Mouse (Mus musculus): Measurements from ENCODE around the gene Trim65. TPM values are rescaled to one million over a fixed set of nuclear protein-coding genes. Genes with fewer than 3 reads are reported as not detected.
A peak's percentile ranks its signal among the peaks of the same experiment; 100 is the strongest.
"Not testable (repeated sequence)": the region's sequence is repeated elsewhere in the genome, so short reads cannot be mapped to it uniquely, and the experiment has no call there.

The Trim65 gene
- polyA plus RNA-seq, 1 experiment from 2014 or later, result 14.3 TPM

DNA sequence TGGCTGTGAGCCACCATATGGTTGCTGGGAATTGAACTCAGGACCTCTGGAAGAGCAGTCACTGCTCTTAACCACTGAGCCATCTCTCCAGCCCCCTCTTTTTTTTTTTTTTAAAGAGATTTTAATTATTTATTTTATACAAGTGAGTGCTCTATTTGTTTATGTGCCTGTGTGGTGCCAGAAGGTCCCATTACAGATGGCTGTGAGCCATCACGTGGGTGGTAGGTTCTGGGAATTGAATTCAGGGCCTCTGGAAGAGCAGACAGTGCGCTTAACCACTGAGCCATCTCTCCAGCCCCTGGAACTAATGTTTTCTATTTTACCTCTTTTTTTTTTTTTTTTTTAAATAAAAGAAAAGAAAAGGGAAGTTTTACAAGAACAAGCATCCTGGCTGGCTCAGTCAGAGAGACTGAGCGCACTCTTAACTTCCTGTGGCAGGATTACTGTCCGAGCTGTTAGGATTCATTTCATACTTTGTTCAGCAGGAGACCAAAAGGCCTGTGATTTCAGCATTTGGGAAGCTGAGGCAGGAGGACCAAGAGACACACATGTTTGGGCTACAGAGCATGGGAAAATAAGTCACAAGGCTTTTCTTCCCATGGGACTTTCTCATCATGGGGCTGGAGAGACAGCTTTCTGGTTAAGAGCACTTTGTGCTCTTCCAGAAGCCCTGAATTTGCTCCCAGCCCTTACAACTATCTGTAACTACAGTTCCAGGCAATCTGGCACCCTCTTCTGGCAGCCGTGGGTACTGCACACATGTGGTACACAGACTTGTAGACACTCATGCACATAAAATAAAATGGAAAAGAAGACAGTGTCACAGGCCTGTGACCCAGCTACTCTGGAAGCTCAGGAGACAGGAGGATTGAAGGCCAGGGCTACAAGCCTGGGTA, 34.5 kb downstream of the Trim65 start:
- H3K79me2 ChIP-seq (ENCODE audit: inconsistent target), result no peaks in the 10 kb centered on the region
- 34% methylated on average over 5 of the region's 5 CpGs for WGBS (ENCODE audit: missing documents)
- no peak overlapping the region for H3K4me3 ChIP-seq (ENCODE audit: inconsistent target)
- peak overlapping the region; percentile 74 for H3K27ac ChIP-seq
- H3K36me3 ChIP-seq (ENCODE audit: inconsistent target), result no peaks in the 10 kb centered on the region

DNA sequence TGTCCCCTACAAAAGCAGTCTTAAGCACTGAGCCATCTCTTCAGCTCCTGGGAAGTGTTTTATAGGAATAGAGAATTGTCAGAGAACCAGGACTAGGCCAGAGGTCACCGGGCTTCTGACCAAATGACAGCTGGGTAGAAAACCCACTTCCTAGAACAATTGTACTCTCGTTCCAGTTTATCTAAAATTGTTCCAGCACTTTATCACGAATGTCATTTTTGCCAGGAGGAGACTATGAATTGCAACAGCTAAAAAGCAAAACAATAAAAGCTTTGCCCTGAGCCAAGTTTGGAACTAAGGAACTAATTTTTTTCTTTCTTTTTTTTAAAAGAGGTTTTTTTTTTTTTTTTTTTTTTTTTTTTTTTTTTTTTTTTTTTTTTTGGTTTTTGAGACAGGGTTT, 35.4 kb downstream of the Trim65 start:
- no peaks in the 10 kb centered on the region for H3K36me3 ChIP-seq (ENCODE audit: inconsistent target)
- whole genome bisulfite sequencing (ENCODE audit: missing documents), result 15% methylated on average over 3 of the region's 3 CpGs
- no peaks in the 10 kb centered on the region for H3K79me2 ChIP-seq (ENCODE audit: inconsistent target)
- H3K4me3 ChIP-seq (ENCODE audit: inconsistent target), result no peak overlapping the region
- H3K27ac ChIP-seq, result peak overlapping the region; percentile 82

DNA sequence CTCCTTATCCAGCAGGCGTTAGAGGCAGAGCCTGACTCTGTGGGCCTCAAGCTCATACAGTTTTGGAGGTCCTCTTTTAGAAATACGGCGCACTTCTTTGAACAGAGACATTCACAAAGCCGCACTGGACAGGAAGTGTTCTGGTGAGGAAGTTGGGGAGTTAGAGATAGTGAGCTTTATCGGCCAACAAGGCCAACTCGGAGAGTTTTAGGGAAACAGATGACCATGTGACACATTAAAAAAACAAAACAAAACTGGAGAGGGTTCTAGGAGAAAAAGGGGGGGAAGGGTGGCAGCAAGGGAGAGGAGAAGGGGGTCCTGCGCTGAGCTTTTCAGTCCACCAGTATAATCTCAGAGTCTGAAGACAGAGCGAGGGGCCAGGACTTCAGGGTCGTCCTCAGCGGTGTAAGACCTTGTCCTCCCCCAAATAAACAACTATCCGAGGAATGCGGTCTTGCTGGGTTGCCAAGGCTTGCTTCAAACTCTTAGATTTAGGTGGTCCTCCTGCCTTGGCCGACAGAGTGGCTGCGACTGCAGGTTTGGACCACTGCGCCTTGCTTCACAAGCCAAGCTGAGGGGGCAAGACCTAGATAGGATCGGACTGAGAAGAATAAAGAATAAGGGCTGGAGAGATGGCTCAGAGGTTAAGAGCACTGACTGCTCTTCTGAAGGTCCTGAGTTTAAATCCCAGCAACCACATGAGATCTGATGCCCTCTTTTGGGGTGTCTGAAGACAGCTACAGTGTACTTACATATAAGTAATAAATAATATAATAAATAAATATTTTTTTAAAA, 37.0 kb downstream of the Trim65 start:
- no peak overlapping the region for H3K4me3 ChIP-seq (ENCODE audit: inconsistent target)
- no peaks in the 10 kb centered on the region for H3K36me3 ChIP-seq (ENCODE audit: inconsistent target)
- no peaks in the 10 kb centered on the region for H3K79me2 ChIP-seq (ENCODE audit: inconsistent target)
- H3K27ac ChIP-seq, result peak overlapping the region; percentile 82
- 16% methylated on average over 16 of the region's 16 CpGs for WGBS (ENCODE audit: missing documents)

DNA sequence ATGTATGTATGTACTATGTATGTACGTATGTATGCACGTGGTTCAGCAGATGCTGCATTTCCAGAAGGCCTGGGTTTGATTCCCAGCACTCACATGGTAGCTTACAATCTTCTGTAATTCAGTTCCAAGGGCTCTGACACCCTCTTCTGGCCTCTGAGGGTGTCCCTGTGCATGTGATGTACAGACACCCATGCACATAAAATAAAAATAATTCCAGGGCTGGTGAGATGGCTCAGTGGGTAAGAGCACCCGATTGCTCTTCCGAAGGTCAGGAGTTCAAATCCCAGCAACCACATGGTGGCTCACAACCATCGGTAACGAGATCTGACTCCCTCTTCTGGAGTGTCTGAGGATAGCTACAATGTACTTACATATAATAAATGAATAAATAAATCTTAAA, 38.0 kb downstream of the Trim65 start:
- 84% methylated on average over 6 of the region's 6 CpGs for WGBS (ENCODE audit: missing documents)
- not testable (repeated sequence) for H3K36me3 ChIP-seq (ENCODE audit: inconsistent target); H3K4me3 ChIP-seq (ENCODE audit: inconsistent target); H3K79me2 ChIP-seq (ENCODE audit: inconsistent target)
- H3K27ac ChIP-seq, result peak overlapping the region; percentile 82; the same call in 1 of the 2 replicates

DNA sequence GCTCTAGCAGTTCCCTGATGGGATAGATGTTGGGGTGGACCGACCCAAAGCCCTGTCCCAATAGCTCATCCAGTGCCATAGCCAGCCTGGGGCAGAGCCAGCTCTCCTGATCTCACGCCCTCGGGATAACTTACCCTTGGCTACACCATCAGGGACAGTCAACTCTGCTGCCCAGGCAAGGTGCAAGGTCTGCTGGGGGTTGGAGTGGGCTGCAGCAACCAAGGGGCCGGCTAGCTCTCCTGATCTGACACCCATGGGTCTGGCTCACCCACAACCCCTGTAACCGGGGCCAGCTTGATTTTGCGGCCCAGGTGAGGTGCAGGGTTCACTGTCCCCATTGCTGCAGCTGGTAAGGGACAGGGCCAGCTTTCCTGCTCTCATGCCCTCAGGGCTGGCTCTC, 39.3 kb downstream of the Trim65 start:
- Histone ChIP-seq H3K27ac (no peak overlapping the region), H3K4me3 (ENCODE audit: inconsistent target) (no peak overlapping the region), H3K36me3 (ENCODE audit: inconsistent target) (no peaks in the 10 kb centered on the region), H3K79me2 (ENCODE audit: inconsistent target) (peaks cover under 1% of the 10 kb centered on the region; the same call in 1 of the 2 replicates)
- WGBS (ENCODE audit: missing documents), result 82% methylated on average over 6 of the region's 6 CpGs

DNA sequence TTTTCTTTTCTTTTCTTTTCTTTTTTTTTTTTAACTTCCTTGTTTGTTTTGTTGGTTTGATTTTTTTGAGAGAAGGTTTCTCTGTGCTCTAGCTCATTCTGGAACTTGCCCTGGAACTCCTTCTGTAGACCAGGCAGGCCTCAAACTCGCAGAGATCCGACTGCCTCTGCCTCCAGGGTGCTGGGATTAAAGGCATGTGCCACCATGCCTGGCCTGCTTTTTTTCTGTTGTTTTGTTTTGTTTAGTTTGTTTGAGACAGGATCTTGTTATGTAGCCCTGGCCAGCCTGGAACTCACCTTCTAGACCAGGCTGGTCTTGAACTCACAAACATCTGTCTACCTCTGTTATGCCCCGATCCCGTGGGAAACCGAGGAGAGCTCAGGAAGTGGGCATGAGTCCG, 41.4 kb downstream of the Trim65 start:
- H3K27ac ChIP-seq, result no peak overlapping the region
- peaks cover 21% of the 10 kb centered on the region for H3K79me2 ChIP-seq (ENCODE audit: inconsistent target)
- H3K36me3 ChIP-seq (ENCODE audit: inconsistent target), result no peaks in the 10 kb centered on the region
- 92% methylated on average over 6 of the region's 6 CpGs for WGBS (ENCODE audit: missing documents)
- no peak overlapping the region for H3K4me3 ChIP-seq (ENCODE audit: inconsistent target)

DNA sequence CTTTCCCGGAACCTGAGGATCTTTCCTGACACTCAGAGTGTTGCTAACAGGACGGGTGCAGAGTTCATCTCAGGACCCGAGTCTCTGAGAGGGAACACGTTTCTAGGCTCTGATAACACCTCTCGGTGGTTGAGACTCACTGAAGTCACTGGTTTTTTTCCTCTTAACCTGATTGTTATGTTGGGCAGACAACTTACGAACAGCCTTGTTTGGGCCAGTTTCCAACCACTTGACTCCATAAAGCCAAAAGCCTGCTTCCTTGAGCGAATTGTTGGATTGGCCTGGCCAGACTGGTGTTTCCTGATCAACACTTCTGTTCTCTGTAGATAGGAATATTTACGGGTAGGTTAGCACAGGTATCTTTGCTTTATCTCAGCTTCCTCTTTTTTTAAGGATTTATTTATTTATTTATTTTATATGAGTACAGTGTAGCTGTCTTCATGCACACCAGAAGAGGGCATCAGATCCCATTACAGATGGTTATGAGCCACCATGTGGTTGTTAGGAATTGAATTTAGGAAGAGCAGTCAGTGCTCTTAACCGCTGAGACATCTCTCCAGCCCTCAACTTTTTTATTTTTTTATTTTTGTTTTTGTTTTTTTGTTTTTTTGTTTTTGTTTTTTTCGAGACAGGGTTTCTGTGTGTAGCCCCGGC, 42.1 kb downstream of the Trim65 start:
- Histone ChIP-seq H3K36me3 (ENCODE audit: inconsistent target) (peaks cover 6% of the 10 kb centered on the region; the same call in 1 of the 2 replicates), H3K4me3 (ENCODE audit: inconsistent target) (no peak overlapping the region), H3K79me2 (ENCODE audit: inconsistent target) (peaks cover 28% of the 10 kb centered on the region), H3K27ac (no peak overlapping the region)
- WGBS (ENCODE audit: missing documents), result 49% methylated on average over 10 of the region's 11 CpGs

DNA sequence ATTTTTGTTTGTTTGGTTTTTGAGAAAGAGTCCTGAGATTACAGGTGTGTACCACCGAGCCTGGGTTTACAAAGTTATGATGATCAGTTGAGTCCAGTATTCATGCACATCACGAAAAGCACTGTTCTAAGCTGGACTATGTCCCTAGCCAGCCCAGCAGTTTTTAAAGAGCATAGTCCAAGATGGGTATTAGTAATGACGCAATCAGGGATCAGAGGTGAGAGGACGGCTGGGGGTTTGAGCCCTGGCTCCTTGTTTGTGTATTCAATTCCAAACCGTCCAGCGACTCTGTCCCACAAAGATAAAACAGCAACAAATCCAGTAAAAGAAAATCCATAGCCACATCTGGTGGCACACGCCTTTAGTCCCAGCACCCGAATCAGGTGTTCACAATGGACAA, 42.7 kb downstream of the Trim65 start:
- Histone ChIP-seq H3K4me3 (ENCODE audit: inconsistent target) (0 out of 2 replicates have a peak overlapping the region, but pooled peaks have one; percentile 60), H3K27ac (no peak overlapping the region), H3K36me3 (ENCODE audit: inconsistent target) (peaks cover 12% of the 10 kb centered on the region), H3K79me2 (ENCODE audit: inconsistent target) (peaks cover 35% of the 10 kb centered on the region)
- 70% methylated on average over 8 of the region's 8 CpGs for WGBS (ENCODE audit: missing documents)

DNA sequence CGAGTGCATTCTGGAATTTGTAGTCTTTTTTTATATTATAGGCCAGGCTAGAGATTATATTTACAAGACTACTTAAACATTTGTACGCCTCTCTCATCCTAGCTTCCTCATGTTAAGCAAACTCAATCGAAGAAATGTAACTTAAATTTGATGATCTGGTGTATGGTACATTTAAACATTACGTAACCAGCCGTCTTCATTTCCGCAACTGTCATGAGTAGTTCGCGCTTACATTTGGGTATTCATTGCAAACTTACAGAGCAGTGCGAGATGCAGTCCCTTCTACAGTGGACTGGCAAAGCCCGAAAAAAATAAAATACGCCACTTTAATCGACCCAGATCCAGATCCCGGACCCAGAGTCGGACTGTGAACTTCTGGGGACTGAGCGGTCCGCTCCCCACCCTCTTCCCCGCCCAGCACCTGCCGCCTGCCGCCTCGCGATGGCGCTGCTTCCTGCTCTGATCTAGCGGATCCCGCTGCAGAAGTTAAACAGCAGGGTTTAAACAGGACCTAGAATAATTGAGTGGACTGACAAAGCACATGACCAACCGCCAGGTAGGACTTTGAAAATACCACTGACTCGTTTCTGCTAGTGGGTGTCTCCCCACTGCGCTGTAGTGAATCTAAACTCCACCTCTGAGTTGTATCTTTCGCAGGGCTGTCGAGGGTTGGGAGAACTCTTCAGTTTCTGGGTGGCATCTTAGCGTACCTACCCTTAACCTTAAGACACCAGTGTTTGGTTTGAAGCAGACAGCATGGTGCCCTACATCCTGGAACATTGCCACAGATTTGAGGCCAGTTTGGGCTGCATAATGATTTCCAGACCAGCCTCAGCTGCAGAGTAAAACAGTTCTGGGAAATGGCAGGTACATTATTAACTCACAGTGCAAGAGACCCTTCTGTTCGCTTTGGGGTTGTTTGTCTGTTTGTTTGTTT, 43.5 kb downstream of the Trim65 start:
- under 1% methylated on average over 29 of the region's 31 CpGs for WGBS (ENCODE audit: missing documents)
- Histone ChIP-seq H3K27ac (peak overlapping the region; percentile 86), H3K79me2 (ENCODE audit: inconsistent target) (peaks cover 42% of the 10 kb centered on the region), H3K4me3 (ENCODE audit: inconsistent target) (peak overlapping the region; percentile 60), H3K36me3 (ENCODE audit: inconsistent target) (peaks cover 18% of the 10 kb centered on the region)

DNA sequence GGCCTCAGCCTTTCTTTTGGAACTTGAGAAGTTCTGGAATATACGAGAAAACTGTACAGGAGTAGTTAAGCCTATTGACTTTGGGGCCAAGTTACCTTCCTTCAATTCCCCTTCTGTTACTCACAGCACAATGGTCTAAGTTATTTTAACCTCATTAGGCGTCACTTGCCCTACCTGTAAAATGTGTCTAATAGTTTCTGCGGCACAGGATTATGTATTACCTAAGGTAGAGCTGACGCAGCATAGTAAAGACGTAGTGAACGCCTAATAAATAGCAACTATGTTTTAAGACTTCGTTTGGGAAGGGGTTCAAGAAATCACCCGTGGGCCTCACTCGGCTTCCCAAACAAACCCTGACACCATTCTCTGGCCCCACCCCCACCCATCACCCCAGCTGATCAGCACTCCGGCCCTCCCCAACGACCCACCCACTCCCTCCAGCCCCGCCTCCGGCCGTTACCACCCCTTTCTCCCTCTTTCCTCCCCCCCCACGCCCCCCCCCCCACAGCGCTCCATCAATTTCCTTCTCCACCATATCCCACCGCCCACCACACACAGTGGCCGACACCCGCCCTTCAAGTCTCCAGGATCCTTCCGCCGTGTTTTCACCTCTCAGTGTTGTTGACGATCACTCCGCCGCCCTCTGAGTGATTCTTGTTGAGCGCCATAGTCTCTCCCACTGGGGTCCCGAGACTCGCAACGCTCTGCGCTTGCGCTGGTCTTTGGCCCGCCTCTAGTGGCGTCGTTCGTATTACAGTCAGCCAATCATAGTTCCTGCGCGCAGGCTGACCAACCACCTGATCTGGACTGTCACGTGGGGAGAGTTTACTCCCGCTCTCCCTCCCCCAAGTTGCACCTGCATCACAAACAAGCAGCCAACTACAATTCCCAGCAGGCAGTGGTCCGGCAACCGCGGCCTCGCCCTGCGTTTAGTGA, 44.4 kb downstream of the Trim65 start, which contains the start of gene Wbp2:
TSS of gene Wbp2 (minus strand) at position 738 of the 936 bp plus-strand sequence.
- Histone ChIP-seq H3K27ac (peak within 1 kb of the TSS; percentile 86), H3K79me2 (ENCODE audit: inconsistent target) (peaks cover 51% of the 10 kb centered on the region), H3K36me3 (ENCODE audit: inconsistent target) (peaks cover 27% of the 10 kb centered on the region), H3K4me3 (ENCODE audit: inconsistent target) (peak within 1 kb of the TSS; percentile 60)
- 3% methylated on average over 36 of the region's 43 CpGs for WGBS (ENCODE audit: missing documents)

DNA sequence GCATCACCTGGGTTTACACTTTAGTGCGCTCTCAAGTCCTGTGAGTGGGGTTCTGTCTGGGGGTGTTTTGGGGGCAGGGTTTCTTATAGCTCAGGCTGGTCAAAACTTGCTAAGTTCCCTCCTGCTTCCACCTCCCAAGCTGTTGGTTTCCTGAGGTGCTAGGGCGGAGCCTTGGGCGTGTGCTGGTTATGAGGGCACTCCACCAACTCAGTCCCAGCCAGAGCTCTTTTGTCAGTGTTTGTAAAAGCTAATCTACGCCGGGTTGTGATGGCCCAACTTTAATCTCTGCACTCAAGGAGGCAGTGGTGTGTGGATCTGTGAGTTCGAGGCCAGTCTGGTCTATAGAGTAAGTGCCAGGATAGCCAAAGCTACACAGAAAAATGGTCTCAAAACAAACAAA, 46.8 kb downstream of the Trim65 start:
- WGBS (ENCODE audit: missing documents), result 80% methylated on average over 6 of the region's 6 CpGs
- Histone ChIP-seq H3K27ac (no peak overlapping the region), H3K36me3 (ENCODE audit: inconsistent target) (peaks cover 51% of the 10 kb centered on the region), H3K4me3 (ENCODE audit: inconsistent target) (no peak overlapping the region), H3K79me2 (ENCODE audit: inconsistent target) (peaks cover 62% of the 10 kb centered on the region)

DNA sequence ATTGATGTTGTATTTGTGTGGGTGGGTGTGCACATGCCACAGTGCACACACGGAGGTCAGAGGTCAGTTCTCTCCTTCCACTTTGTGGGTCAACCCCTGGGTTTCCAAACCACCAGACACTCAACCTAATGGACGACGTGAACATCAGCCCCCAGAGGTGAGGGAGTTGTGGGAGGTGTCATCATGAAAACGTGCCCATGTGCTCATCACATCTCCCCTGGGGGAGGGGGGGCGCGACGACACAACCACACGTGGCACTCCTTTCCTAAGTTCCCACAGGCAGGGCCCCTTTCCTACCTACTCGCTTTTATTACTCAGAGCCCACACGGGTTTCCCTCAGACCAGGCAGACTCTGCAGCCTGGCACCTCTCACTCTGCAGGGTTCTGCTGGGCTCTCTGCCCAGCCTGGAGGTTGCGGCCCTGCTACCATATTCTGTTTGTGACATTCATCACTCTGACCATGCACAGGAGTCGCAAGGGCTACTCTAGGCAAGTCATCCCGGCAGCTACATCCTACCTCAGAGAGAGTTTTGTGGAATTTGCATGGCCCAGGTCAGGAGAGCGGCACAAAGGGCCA, 47.7 kb downstream of the Trim65 start:
- Histone ChIP-seq H3K27ac (no peak overlapping the region), H3K4me3 (ENCODE audit: inconsistent target) (no peak overlapping the region), H3K36me3 (ENCODE audit: inconsistent target) (peaks cover 54% of the 10 kb centered on the region), H3K79me2 (ENCODE audit: inconsistent target) (peaks cover 62% of the 10 kb centered on the region)
- 90% methylated on average over 14 of the region's 14 CpGs for WGBS (ENCODE audit: missing documents)

Data from macrophage (primary cell).